Mouse (Mus musculus): ENCODE measurements around the gene Atxn2l.

DNA sequence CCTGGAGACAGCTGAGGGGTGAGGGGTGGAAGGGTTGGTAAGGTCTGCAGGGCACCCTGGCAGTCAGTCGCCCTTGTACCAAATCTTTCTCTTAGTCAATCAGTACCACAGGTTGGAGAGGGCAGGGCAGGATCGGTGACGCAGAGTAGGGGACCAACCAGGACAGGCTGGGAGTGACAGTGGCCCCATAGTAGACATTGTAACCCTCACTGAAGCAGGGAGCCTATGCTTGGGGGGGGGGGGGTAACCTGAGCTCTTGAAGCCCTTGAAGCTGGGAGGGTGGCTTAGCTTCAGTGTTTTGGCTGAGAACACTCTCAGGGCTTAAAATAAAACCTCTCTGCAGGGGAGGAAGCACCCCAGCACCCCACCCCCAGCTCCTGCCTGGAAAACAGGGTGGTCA lies 41.6 kb downstream of the Atxn2l start:
- TF ChIP-seq GATA1 (IDR thresholded peaks at IDR 0.05; ENCODE audit: borderline replicate concordance, low read length): no peak
- no peak for TF ChIP-seq FLI1 (IDR thresholded peaks at IDR 0.05; ENCODE audit: low read length)

Measured in megakaryocyte, embryonic 14.5 days (primary cell).